Comparison of ENCODE assay signal across 26 mouse cellular contexts in genomic region chr3:139733156-139733555, GRCm38 (mm10).
"Had no signal": no experiment of that assay in that cellular context is flagged by ENCODE, and none has a peak within 500 bp of the region (broad histone marks: within the 10 kb centered on the region; RNA-seq: fewer than 3 reads in every experiment).

No protein-coding gene starts in this region.

- DNase-seq: gastrocnemius, adult 2 months; gastrocnemius, postnatal 10 days; gastrocnemius, postnatal 25 days; heart, adult 2 months; heart, postnatal 10 days; heart, postnatal 4 days; kidney, adult 18-20 months; kidney, adult 8-10 months; kidney, postnatal 10 days; kidney, postnatal 25 days; kidney, postnatal 4 days; liver; liver, embryonic 13.5 days had no signal

- ATAC-seq: hindbrain, embryonic 16.5 days; inflammation-experienced regulatory T-cells, adult 6 months; intestine, embryonic 15.5 days; intestine, postnatal 0 days had no signal

- H3K36me3 ChIP-seq: heart, embryonic 12.5 days; hindbrain, embryonic 10.5 days; hindbrain, embryonic 12.5 days; intestine, embryonic 15.5 days; limb, embryonic 10.5 days; limb, embryonic 12.5 days; liver, embryonic 13.5 days; liver, embryonic 15.5 days had no signal

- H3K4me2 ChIP-seq: heart, embryonic 12.5 days; hindbrain, embryonic 12.5 days; hindbrain, embryonic 14.5 days; intestine, embryonic 15.5 days; limb, embryonic 12.5 days; liver, embryonic 11.5 days; liver, embryonic 13.5 days; liver, embryonic 15.5 days had no signal

- H3K4me1 ChIP-seq: heart, embryonic 12.5 days; hindbrain, embryonic 10.5 days; hindbrain, embryonic 12.5 days; intestine, embryonic 15.5 days; limb, embryonic 12.5 days; liver, embryonic 13.5 days; liver, embryonic 15.5 days had no signal

- H3K4me3 ChIP-seq: gastrocnemius, adult 2 months; heart, adult 2 months; heart, embryonic 12.5 days; hindbrain, embryonic 10.5 days; hindbrain, embryonic 12.5 days; intestine, embryonic 15.5 days; left cerebral cortex, adult 2 months; limb, embryonic 10.5 days; limb, embryonic 12.5 days; liver, embryonic 13.5 days; liver, embryonic 15.5 days had no signal

- H3K27ac ChIP-seq: gastrocnemius, adult 2 months; heart, adult 2 months; hindbrain, embryonic 10.5 days; hindbrain, embryonic 12.5 days; hindbrain, embryonic 14.5 days; intestine, embryonic 15.5 days; left cerebral cortex, adult 2 months; limb, embryonic 10.5 days; limb, embryonic 12.5 days; liver, embryonic 13.5 days; liver, embryonic 15.5 days had no signal

- H3K9me3 ChIP-seq: heart, embryonic 12.5 days; hindbrain, embryonic 10.5 days; hindbrain, embryonic 12.5 days; intestine, embryonic 15.5 days; limb, embryonic 10.5 days; limb, embryonic 12.5 days; liver, embryonic 13.5 days; liver, embryonic 15.5 days had no signal

- H3K9ac ChIP-seq: heart, embryonic 12.5 days; hindbrain, embryonic 12.5 days; hindbrain, embryonic 14.5 days; intestine, embryonic 15.5 days; limb, embryonic 12.5 days; liver, embryonic 13.5 days; liver, embryonic 15.5 days had no signal

- H3K27me3 ChIP-seq: heart, embryonic 12.5 days; hindbrain, embryonic 12.5 days; intestine, embryonic 15.5 days; limb, embryonic 12.5 days; liver, embryonic 13.5 days; liver, embryonic 15.5 days had no signal
